Mouse (Mus musculus): ENCODE measurements at regions not wholly inside any gene's neighbourhood (a gene's known extent, or its start where the extent isn't known, plus 50 kb on each side); places are given as distances from the start of the nearest gene placed in this dataset.
A peak's percentile ranks its signal among the peaks of the same experiment; 100 is the strongest.

- Histone ChIP-seq H3K36me3 (replicated peaks; ENCODE audit: control insufficient read depth, insufficient read depth) (no peaks in the 10 kb centered on the region), H3K4me3 (replicated peaks; ENCODE audit: low read length) (no peak overlapping the region), H3K9ac (no peak overlapping the region), H3K4me2 (replicated peaks) (no peak overlapping the region), H3K9me3 (ENCODE audit: control insufficient read depth, low read length) (no peaks in the 10 kb centered on the region), H3K27ac (no peak overlapping the region), H3K4me1 (replicated peaks; ENCODE audit: control insufficient read depth, insufficient read depth, low read length) (no peaks in the 10 kb centered on the region), H3K27me3 (ENCODE audit: control insufficient read depth, insufficient read depth, low read length) (no peaks in the 10 kb centered on the region)
- 98% methylated on average over 2 of the region's 2 CpGs for WGBS
- no peak for DNase-seq (ENCODE audit: low spot score)
- no peak for ATAC-seq (ENCODE audit: low FRiP score)
These were observed 412.4 kb upstream of the Adamts16 start for GRCm38 (mm10) chr13:71254016-71254415.

GRCm38 (mm10) chr13:71248261-71249031 lies 406.8 kb upstream of the Adamts16 start:
- Histone ChIP-seq H3K4me1 (replicated peaks; ENCODE audit: control insufficient read depth, insufficient read depth, low read length) (no peaks in the 10 kb centered on the region; the same call in 1 of the 2 replicates), H3K36me3 (replicated peaks; ENCODE audit: control insufficient read depth, insufficient read depth) (no peaks in the 10 kb centered on the region), H3K27me3 (ENCODE audit: control insufficient read depth, insufficient read depth, low read length) (0 out of 2 replicates have a peak, but pooled peaks cover 3% of the 10 kb centered on the region), H3K9me3 (ENCODE audit: control insufficient read depth, low read length) (no peaks in the 10 kb centered on the region), H3K4me2 (replicated peaks) (no peak overlapping the region), H3K27ac (no peak overlapping the region), H3K9ac (no peak overlapping the region), H3K4me3 (replicated peaks; ENCODE audit: low read length) (no peak overlapping the region)
- peak; percentile 66 for DNase-seq (ENCODE audit: low spot score)
- 34% methylated on average over 8 of the region's 8 CpGs for WGBS
- peak; percentile 83; the same call in 1 of the 2 replicates for ATAC-seq (ENCODE audit: low FRiP score)

GRCm38 (mm10) chr13:71247241-71247640 lies 405.6 kb upstream of the Adamts16 start:
- ATAC-seq (ENCODE audit: low FRiP score) (no peak), DNase-seq (ENCODE audit: low spot score) (no peak)
- no peaks in the 10 kb centered on the region for H3K36me3 ChIP-seq (replicated peaks; ENCODE audit: control insufficient read depth, insufficient read depth)
- no peaks in the 10 kb centered on the region for H3K9me3 ChIP-seq (ENCODE audit: control insufficient read depth, low read length)
- no peak overlapping the region for H3K27ac ChIP-seq
- no peak overlapping the region for H3K4me3 ChIP-seq (replicated peaks; ENCODE audit: low read length)
- H3K9ac ChIP-seq = no peak overlapping the region
- H3K27me3 ChIP-seq (ENCODE audit: control insufficient read depth, insufficient read depth, low read length) = 0 out of 2 replicates have a peak, but pooled peaks cover 3% of the 10 kb centered on the region
- no peak overlapping the region for H3K4me2 ChIP-seq (replicated peaks)
- no peaks in the 10 kb centered on the region; the same call in 1 of the 2 replicates for H3K4me1 ChIP-seq (replicated peaks; ENCODE audit: control insufficient read depth, insufficient read depth, low read length)

DNA sequence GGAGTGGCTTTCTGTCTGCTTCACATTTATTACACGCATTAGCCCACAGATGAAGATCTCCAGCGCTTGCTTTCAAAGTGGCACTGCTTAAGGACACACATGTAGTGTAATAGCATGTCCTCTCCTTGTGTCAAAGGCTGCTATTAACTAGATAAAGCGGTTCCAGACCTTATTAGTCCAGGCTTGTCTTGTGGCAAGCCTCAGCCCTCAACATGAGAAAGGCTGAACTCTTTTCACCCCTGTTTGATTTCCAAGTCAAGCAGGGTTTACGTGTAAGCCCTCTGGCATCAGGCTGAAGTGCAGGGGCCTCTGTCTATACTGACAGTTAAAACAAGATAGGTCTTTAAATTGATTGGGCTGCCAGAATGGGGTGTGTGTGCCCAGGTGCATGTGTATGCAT lies 403.7 kb upstream of the Adamts16 start:
- WGBS = 92% methylated on average over 4 of the region's 4 CpGs
- DNase-seq (ENCODE audit: low spot score) = no peak

DNA sequence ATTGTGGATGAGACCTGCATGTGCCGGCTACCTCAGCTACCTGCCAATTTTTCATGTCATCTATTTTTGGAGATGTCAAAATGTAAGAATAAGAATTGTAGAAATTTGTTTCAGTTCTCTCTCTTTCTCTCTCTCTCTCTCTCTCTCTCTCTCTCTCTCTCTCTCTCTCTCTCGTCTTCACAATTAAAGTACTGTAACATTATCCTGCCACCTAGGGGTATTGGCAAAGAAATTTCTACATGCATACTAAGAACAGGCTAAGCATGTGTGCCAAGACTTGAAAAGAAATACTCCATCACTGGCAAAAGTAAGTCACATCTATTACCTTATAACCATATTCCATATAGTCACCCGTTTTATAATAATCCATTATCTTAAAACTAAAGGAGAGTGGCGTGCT lies 398.2 kb upstream of the Adamts16 start:
- ATAC-seq (ENCODE audit: low FRiP score) (no peak), DNase-seq (ENCODE audit: low spot score) (peak; percentile 32)
- H3K9ac ChIP-seq = no peak overlapping the region
- H3K9me3 ChIP-seq (ENCODE audit: control insufficient read depth, low read length) = no peaks in the 10 kb centered on the region
- 72% methylated on average over 4 of the region's 4 CpGs for WGBS
- H3K27me3 ChIP-seq (ENCODE audit: control insufficient read depth, insufficient read depth, low read length) = no peaks in the 10 kb centered on the region
- H3K36me3 ChIP-seq (replicated peaks; ENCODE audit: control insufficient read depth, insufficient read depth) = no peaks in the 10 kb centered on the region
- no peak overlapping the region for H3K4me2 ChIP-seq (replicated peaks)
- H3K27ac ChIP-seq = no peak overlapping the region
- no peak overlapping the region for H3K4me3 ChIP-seq (replicated peaks; ENCODE audit: low read length)
- H3K4me1 ChIP-seq (replicated peaks; ENCODE audit: control insufficient read depth, insufficient read depth, low read length) = no peaks in the 10 kb centered on the region

More for the DNA sequence above, 403.7 kb upstream of the Adamts16 start:
- Histone ChIP-seq H3K9ac (no peak overlapping the region), H3K36me3 (replicated peaks; ENCODE audit: control insufficient read depth, insufficient read depth) (no peaks in the 10 kb centered on the region), H3K4me2 (replicated peaks) (no peak overlapping the region), H3K9me3 (ENCODE audit: control insufficient read depth, low read length) (no peaks in the 10 kb centered on the region), H3K4me1 (replicated peaks; ENCODE audit: control insufficient read depth, insufficient read depth, low read length) (no peaks in the 10 kb centered on the region; the same call in 1 of the 2 replicates), H3K27ac (no peak overlapping the region), H3K4me3 (replicated peaks; ENCODE audit: low read length) (no peak overlapping the region), H3K27me3 (ENCODE audit: control insufficient read depth, insufficient read depth, low read length) (0 out of 2 replicates have a peak, but pooled peaks cover 3% of the 10 kb centered on the region)
- no peak for ATAC-seq (ENCODE audit: low FRiP score)

DNA sequence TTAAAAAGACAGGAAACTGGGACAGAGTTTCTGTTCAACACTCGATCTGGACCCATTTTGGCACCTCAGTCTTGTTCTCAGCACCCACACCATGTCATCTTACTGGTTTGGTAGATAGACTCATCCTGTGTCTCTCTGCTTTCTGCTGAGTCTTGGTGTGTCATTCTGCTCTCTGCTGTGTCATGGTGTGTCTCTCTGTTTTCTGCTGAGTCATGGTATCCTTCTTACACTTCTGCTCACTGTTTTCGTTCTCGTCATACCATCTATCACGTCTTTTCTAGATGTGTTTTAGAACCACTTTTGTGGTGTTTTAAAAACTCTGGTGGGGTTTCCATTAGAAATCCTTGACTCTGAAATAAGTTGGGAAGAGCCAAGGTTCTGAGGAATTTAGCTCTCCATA lies 393.7 kb upstream of the Adamts16 start:
- no peaks in the 10 kb centered on the region for H3K9me3 ChIP-seq (ENCODE audit: control insufficient read depth, low read length)
- no peaks in the 10 kb centered on the region for H3K27me3 ChIP-seq (ENCODE audit: control insufficient read depth, insufficient read depth, low read length)
- no peaks in the 10 kb centered on the region for H3K4me1 ChIP-seq (replicated peaks; ENCODE audit: control insufficient read depth, insufficient read depth, low read length)
- no peak overlapping the region for H3K27ac ChIP-seq
- H3K36me3 ChIP-seq (replicated peaks; ENCODE audit: control insufficient read depth, insufficient read depth) = no peaks in the 10 kb centered on the region
- no peak overlapping the region for H3K4me2 ChIP-seq (replicated peaks)
- DNase-seq (ENCODE audit: low spot score) (no peak), ATAC-seq (ENCODE audit: low FRiP score) (no peak)
- H3K4me3 ChIP-seq (replicated peaks; ENCODE audit: low read length) = no peak overlapping the region
- H3K9ac ChIP-seq = no peak overlapping the region
- WGBS = 95% methylated on average over 4 of the region's 4 CpGs

DNA sequence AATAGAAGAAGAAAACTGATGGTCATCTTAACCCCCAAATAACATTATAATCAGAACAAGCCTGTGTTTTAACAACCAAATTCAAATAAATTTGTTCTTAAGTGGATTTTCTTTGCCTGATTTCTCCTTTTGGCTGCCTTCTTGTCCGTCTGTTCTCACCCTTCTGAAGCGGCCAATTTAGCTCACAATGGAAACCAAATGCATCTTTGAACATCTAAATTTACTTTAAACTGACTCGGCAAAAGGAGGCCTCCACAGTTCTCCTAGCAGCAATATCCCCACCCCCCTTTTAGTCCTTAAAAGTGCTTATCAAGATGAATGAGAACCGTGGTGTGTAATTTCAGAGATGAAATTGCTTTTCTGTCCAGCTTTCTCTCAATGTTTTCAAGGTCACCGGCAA lies 389.6 kb upstream of the Adamts16 start:
- H3K36me3 ChIP-seq (replicated peaks; ENCODE audit: control insufficient read depth, insufficient read depth) = no peaks in the 10 kb centered on the region
- no peak overlapping the region for H3K27ac ChIP-seq
- WGBS = 74% methylated on average over 5 of the region's 5 CpGs
- ATAC-seq (ENCODE audit: low FRiP score) (no peak), DNase-seq (ENCODE audit: low spot score) (no peak)
- H3K4me1 ChIP-seq (replicated peaks; ENCODE audit: control insufficient read depth, insufficient read depth, low read length) = no peaks in the 10 kb centered on the region
- no peak overlapping the region for H3K9ac ChIP-seq
- H3K9me3 ChIP-seq (ENCODE audit: control insufficient read depth, low read length) = no peaks in the 10 kb centered on the region
- H3K4me3 ChIP-seq (replicated peaks; ENCODE audit: low read length) = no peak overlapping the region
- H3K4me2 ChIP-seq (replicated peaks) = no peak overlapping the region
- H3K27me3 ChIP-seq (ENCODE audit: control insufficient read depth, insufficient read depth, low read length) = no peaks in the 10 kb centered on the region

DNA sequence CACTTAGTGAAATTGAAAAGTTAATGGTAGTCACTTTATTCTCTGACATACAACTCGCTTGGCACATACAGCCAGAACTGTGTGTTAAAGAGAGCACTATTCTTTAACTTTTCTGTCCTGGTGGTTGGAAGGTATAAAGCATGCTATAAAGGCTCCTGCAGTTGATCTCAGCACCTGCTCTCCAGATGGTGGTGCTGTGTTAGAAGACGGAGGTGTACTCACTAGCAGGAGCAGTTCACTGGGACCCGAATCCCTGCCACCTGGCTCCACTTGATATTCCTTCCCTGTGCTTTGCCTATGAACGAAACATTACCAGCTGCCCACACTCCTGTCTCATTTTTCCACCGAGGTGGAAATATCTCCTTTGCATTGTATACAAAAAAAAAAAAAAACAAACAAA lies 373.2 kb upstream of the Adamts16 start:
- DNase-seq (ENCODE audit: low spot score) = no peak
- H3K9ac ChIP-seq = no peak overlapping the region
- 71% methylated on average over 5 of the region's 5 CpGs for WGBS

DNA sequence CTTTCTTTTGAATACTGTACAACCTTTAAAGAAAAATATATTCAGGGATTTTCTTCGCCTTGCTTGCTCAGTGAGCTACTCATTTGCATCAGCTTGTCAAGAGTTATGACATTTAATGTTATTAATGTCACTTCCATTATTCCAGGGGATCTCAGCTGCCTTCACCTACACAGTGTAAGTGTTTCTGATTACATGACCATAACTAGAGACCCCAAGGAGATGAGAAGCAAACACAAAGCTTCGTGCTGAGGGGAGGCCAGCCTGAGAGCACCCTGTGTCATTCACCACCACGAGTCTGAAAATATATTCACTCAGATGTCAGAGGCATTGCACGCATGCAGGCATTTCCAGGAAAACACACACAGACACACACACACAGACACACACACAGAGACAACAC lies 369.8 kb upstream of the Adamts16 start:
- H3K27ac ChIP-seq = no peak overlapping the region
- no peak overlapping the region for H3K4me2 ChIP-seq (replicated peaks)
- H3K36me3 ChIP-seq (replicated peaks; ENCODE audit: control insufficient read depth, insufficient read depth) = no peaks in the 10 kb centered on the region
- H3K9me3 ChIP-seq (ENCODE audit: control insufficient read depth, low read length) = no peaks in the 10 kb centered on the region
- H3K27me3 ChIP-seq (ENCODE audit: control insufficient read depth, insufficient read depth, low read length) = no peaks in the 10 kb centered on the region
- H3K4me3 ChIP-seq (replicated peaks; ENCODE audit: low read length) = no peak overlapping the region
- H3K4me1 ChIP-seq (replicated peaks; ENCODE audit: control insufficient read depth, insufficient read depth, low read length) = no peaks in the 10 kb centered on the region; the same call in 1 of the 2 replicates
- no peak for ATAC-seq (ENCODE audit: low FRiP score)
- WGBS = 40% methylated on average over 4 of the region's 4 CpGs
- H3K9ac ChIP-seq = no peak overlapping the region
- DNase-seq (ENCODE audit: low spot score) = no peak

More for the DNA sequence above, 373.2 kb upstream of the Adamts16 start:
- no peak overlapping the region for H3K4me3 ChIP-seq (replicated peaks; ENCODE audit: low read length)
- H3K27me3 ChIP-seq (ENCODE audit: control insufficient read depth, insufficient read depth, low read length) = no peaks in the 10 kb centered on the region
- H3K36me3 ChIP-seq (replicated peaks; ENCODE audit: control insufficient read depth, insufficient read depth) = no peaks in the 10 kb centered on the region
- no peaks in the 10 kb centered on the region for H3K9me3 ChIP-seq (ENCODE audit: control insufficient read depth, low read length)
- no peak overlapping the region for H3K27ac ChIP-seq
- H3K4me1 ChIP-seq (replicated peaks; ENCODE audit: control insufficient read depth, insufficient read depth, low read length) = no peaks in the 10 kb centered on the region; the same call in 1 of the 2 replicates
- no peak overlapping the region for H3K4me2 ChIP-seq (replicated peaks)
- no peak for ATAC-seq (ENCODE audit: low FRiP score)
